Mouse (Mus musculus): ENCODE data around the gene Arvcf.

Gene Arvcf

GRCm38 (mm10) chr16:18436128-18436527, 88.1 kb downstream of the Arvcf start:
- DNase-seq: no peak

GRCm38 (mm10) chr16:18443385-18443841, 95.4 kb downstream of the Arvcf start:
- DNase-seq: peak; percentile 96 to 99

- DNase-seq: no peak
Measured at GRCm38 (mm10) chr16:18447243-18447642, 99.3 kb downstream of the Arvcf start.

- DNase-seq: no peak
Measured at GRCm38 (mm10) chr16:18448104-18448503, 100.1 kb downstream of the Arvcf start.

DNA sequence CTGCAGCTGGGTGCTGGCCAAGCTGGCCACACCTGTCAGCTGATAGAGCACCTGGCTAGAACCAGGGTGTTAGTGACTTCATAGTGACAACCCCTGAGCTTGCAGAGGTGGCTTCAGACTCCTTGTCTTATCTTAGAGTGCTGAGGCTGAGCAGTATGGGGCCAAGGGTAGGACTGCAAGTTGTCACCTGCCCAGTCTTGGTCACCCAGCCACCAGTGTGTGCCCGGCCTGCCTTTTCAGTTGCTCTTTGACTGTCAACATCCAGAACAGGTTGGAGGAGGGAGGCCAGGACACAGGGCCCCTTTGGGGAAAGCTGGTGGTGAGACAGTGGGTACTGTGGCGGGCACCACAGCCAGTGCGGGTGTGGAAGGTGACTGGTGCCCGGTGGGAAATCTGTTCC, 101.0 kb downstream of the Arvcf start:
- DNase-seq: no peak

DNA sequence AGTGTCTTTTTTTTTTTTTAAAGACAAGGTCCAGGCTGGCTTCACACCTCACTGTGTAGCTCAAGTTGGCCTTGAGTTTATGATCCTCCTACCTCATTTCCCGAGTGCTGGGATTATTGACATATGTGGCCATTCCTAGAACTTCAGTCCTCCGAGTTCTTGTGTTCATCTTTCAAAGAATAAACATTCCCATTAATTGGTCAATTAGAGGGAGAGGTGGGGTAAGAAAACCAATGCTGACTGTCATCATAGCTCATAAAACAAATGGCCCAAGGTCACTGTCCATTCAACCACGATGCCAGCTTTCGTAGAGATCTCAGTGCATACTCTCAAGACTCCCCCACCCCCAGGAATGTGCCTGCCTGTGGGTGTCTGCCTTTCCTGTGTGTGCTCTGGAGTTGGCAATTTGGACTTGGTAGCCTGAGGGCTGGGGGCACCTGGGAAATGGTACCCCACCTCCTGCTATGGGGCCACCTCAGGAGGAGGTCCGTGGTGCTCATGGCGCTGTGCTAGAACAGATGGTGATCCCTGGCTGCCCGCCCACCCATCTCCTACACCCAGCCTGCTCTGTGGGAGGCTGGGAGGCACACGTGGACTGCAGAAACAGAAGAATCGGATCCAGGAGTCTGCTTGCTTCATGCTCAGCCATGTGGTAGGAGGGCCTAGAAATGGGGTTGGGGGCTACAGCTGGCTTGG, 103.7 kb downstream of the Arvcf start:
- peak; percentile 61 to 73 for DNase-seq

DNA sequence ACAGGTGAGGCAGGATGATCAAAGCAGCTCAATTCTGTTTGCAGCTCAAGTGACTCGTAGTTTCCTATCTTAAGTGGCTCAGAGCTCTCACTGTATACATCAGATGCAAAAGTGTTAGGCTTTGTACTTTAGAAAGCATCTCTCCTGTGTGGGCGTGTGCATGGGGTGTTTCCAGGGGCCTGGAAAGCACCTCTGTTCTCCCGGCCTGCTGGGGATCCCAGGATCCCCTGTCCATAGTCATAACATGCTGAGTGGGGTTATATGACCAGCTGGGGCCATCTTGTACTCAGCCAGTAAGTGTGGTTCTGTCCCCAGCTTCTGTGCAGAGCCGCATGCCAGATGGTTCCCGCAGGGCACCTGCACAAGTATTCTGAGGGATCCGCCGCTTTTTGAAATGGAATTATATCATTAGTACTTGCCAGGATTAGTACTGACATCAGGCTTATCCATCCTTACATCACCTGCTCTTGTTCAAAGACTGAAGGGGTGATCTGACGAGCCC, 104.4 kb downstream of the Arvcf start:
- DNase-seq: peak; percentile 35 to 42

DNA sequence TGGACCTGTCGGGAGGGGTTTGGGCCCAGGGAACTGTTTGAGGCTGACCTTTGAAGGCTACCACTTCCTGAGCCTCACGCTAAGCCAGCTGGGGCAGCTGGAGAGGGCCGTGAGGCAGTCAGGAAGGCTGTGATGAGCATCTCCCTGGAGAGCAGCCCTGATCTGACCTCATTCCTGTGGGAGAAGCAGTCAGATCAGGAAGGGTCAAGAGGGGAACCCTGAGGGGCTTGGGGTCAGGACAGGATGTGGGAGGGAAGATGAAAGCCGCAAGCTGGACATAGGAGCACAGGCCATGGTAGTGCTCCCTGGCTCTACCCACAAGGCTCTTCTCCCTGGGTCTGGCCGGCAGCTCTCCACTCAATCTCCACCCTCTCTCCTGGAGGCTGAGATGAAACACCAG, 105.9 kb downstream of the Arvcf start:
- no peak for DNase-seq

DNA sequence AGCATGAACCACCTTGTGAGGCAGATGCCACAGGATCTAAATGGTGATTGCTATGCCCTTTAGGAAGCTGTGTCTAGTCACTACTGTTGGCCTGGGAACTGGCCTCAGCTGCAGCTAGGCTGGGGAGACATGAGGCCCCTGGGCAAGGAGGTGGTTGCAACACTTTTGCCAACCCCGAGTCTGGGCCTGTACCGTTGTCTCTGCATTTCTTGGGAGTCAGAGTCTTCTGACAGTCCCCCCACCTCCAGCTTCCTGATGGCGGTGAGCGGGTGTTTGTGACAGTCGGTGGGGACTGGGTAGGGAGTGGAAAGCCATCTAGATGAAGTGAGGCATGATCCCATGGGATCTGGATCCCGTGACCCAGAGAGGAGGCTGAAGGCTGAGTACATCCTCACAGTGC, 107.4 kb downstream of the Arvcf start:
- DNase-seq: no peak

All from cerebellum, postnatal 36 days (tissue).